28 mouse cellular contexts compared by ENCODE assay signal in genomic region chr15:92555716-92556115, GRCm38 (mm10).
"Had no signal": no experiment of that assay in that cellular context is flagged by ENCODE, and none has a peak within 500 bp of the region (broad histone marks: within the 10 kb centered on the region; RNA-seq: fewer than 3 reads in every experiment).

No protein-coding gene starts in this region.

- H3K27me3 ChIP-seq: embryonic facial prominence, embryonic 12.5 days; embryonic facial prominence, embryonic 13.5 days; embryonic facial prominence, embryonic 15.5 days; forebrain, embryonic 12.5 days; forebrain, embryonic 13.5 days; forebrain, embryonic 15.5 days had no signal

- DNase-seq: cerebellum, adult 2 months; cerebellum, adult 8-10 months; cerebellum, adult 9-10 months; cerebellum, adult 9-11 months; cerebellum, postnatal 10 days; cerebellum, postnatal 14 days; cerebellum, postnatal 25 days; cerebellum, postnatal 36 days; forebrain, postnatal 0 days; gastrocnemius, adult 2 months; gastrocnemius, postnatal 10 days; gastrocnemius, postnatal 14 days; gastrocnemius, postnatal 25 days; gastrocnemius, postnatal 36 days; heart, adult 11 months; heart, adult 18-20 months; heart, adult 2 months had no signal

- H3K9me3 ChIP-seq: embryonic facial prominence, embryonic 10.5 days; embryonic facial prominence, embryonic 12.5 days; embryonic facial prominence, embryonic 13.5 days; embryonic facial prominence, embryonic 15.5 days; forebrain, embryonic 10.5 days; forebrain, embryonic 12.5 days; forebrain, embryonic 13.5 days; forebrain, embryonic 15.5 days had no signal

- H3K9ac ChIP-seq: embryonic facial prominence, embryonic 12.5 days; embryonic facial prominence, embryonic 13.5 days; embryonic facial prominence, embryonic 15.5 days; forebrain, embryonic 12.5 days; forebrain, embryonic 13.5 days; forebrain, embryonic 15.5 days; forebrain, postnatal 0 days had no signal

- H3K4me2 ChIP-seq: embryonic facial prominence, embryonic 12.5 days; embryonic facial prominence, embryonic 13.5 days; embryonic facial prominence, embryonic 15.5 days; forebrain, embryonic 12.5 days; forebrain, embryonic 13.5 days; forebrain, embryonic 15.5 days had no signal

- H3K36me3 ChIP-seq: embryonic facial prominence, embryonic 10.5 days; embryonic facial prominence, embryonic 12.5 days; embryonic facial prominence, embryonic 13.5 days; embryonic facial prominence, embryonic 15.5 days; forebrain, embryonic 10.5 days; forebrain, embryonic 12.5 days; forebrain, embryonic 15.5 days had no signal

- H3K4me1 ChIP-seq: embryonic facial prominence, embryonic 10.5 days; embryonic facial prominence, embryonic 12.5 days; embryonic facial prominence, embryonic 15.5 days; forebrain, embryonic 10.5 days; forebrain, embryonic 12.5 days; forebrain, embryonic 13.5 days; forebrain, embryonic 15.5 days had no signal

- H3K27ac ChIP-seq: embryonic facial prominence, embryonic 10.5 days; embryonic facial prominence, embryonic 12.5 days; embryonic facial prominence, embryonic 13.5 days; embryonic facial prominence, embryonic 15.5 days; forebrain, embryonic 10.5 days; forebrain, embryonic 12.5 days; forebrain, embryonic 13.5 days; forebrain, embryonic 15.5 days; gastrocnemius, adult 2 months; heart, adult 2 months had no signal

- ATAC-seq: forebrain, embryonic 13.5 days; forebrain, embryonic 14.5 days; forebrain, embryonic 15.5 days; forebrain, embryonic 16.5 days; forebrain, postnatal 0 days had no signal

- H3K4me3 ChIP-seq: embryonic facial prominence, embryonic 10.5 days; embryonic facial prominence, embryonic 12.5 days; embryonic facial prominence, embryonic 13.5 days; embryonic facial prominence, embryonic 15.5 days; erythroblast, embryonic 14.5 days; forebrain, embryonic 10.5 days; forebrain, embryonic 12.5 days; forebrain, embryonic 13.5 days; forebrain, embryonic 15.5 days; gastrocnemius, adult 2 months; heart, adult 2 months had no signal
